In genomic region chr9:15309425-15309824, GRCm38 (mm10) we compare ENCODE assay signal across 10 mouse cellular contexts. TPM values are rescaled to one million over a fixed set of nuclear protein-coding genes. Genes with fewer than 3 reads are reported as not detected.
A peak's percentile ranks its signal among the peaks of the same experiment; 100 is the strongest.
DNase-seq lines count a peak whose midpoint lies in the region; ATAC-seq and TF ChIP-seq lines count a peak whose summit lies in the region.
"Had no signal": no experiment of that assay in that cellular context is flagged by ENCODE, and none has a peak within 500 bp of the region (broad histone marks: within the 10 kb centered on the region; RNA-seq: fewer than 3 reads in every experiment).

No protein-coding gene starts in this region.

- peaks cover 55% of the 10 kb centered on the region for H3K36me3 ChIP-seq in forebrain, embryonic 14.5 days (ENCODE audit: control insufficient read depth, insufficient read depth, low read length)
- H3K36me3 ChIP-seq in forebrain, embryonic 11.5 days (ENCODE audit: control insufficient read depth, insufficient read depth, low read length) = peaks cover 31% of the 10 kb centered on the region
- H3K36me3 ChIP-seq in kidney, postnatal 0 days (ENCODE audit: insufficient read depth, low read length) = peaks cover 43% of the 10 kb centered on the region
- peaks cover 68 to 75% of the 10 kb centered on the region in 2 experiments for H3K36me3 ChIP-seq in MEL (ENCODE audit: control insufficient read depth in 1 of 2, insufficient read depth in 2 of 2, low read length in 2 of 2)
- peaks cover 66% of the 10 kb centered on the region for H3K36me3 ChIP-seq in liver, embryonic 13.5 days

- WGBS in forebrain, embryonic 14.5 days = 84% methylated on average over 4 of the region's 4 CpGs
- whole genome bisulfite sequencing in forebrain, embryonic 11.5 days = 83% methylated on average over 4 of the region's 4 CpGs
- 49% methylated on average over 4 of the region's 4 CpGs for WGBS in kidney, postnatal 0 days
- WGBS in liver, embryonic 13.5 days (ENCODE audit: insufficient replicate concordance) = 71% methylated on average over 4 of the region's 4 CpGs

- TF ChIP-seq POLR2A in MEL (IDR thresholded peaks at IDR 0.05; ENCODE audit: control insufficient read depth in 1 of 2, insufficient read depth in 1 of 2, low read depth in 1 of 2, low read length in 2 of 2, poor library complexity in 1 of 2) = no peak

- H3K79me2 ChIP-seq in MEL (ENCODE audit: control insufficient read depth, insufficient read depth, low read length, poor library complexity) = peaks cover 57% of the 10 kb centered on the region

- no peak for TF ChIP-seq EP300 in MEL (IDR thresholded peaks at IDR 0.05; ENCODE audit: low read depth in 1 of 2, low read length in 2 of 2)

- peaks cover 17% of the 10 kb centered on the region for H3K4me1 ChIP-seq in forebrain, embryonic 14.5 days (ENCODE audit: control insufficient read depth, insufficient read depth, low read length)
- peaks cover 11% of the 10 kb centered on the region; the same call in 1 of the 2 replicates for H3K4me1 ChIP-seq in forebrain, embryonic 11.5 days (replicated peaks; ENCODE audit: control insufficient read depth, insufficient read depth, low read length)
- 0 out of 2 replicates have a peak, but pooled peaks cover 14% of the 10 kb centered on the region for H3K4me1 ChIP-seq in kidney, postnatal 0 days (replicated peaks; ENCODE audit: insufficient read depth, low read length)
- H3K4me1 ChIP-seq in MEL (ENCODE audit: control insufficient read depth in 1 of 2, insufficient read depth in 2 of 2, low read length in 2 of 2) = peaks cover 16 to 29% of the 10 kb centered on the region in 2 experiments
- peaks cover 54% of the 10 kb centered on the region for H3K4me1 ChIP-seq in liver, embryonic 13.5 days (replicated peaks)

- TF ChIP-seq CTCF in kidney, postnatal 0 days (IDR thresholded peaks at IDR 0.05; ENCODE audit: low read depth) = no peak
- TF ChIP-seq CTCF in MEL (IDR thresholded peaks at IDR 0.05 in 2 of 3, conservative IDR thresholded peaks at IDR 0.05 in 1 of 3; ENCODE audit: control insufficient read depth in 1 of 3, insufficient read depth in 1 of 3, low read depth in 2 of 3, low read length in 3 of 3, poor library complexity in 1 of 3, severe bottlenecking in 1 of 3) = no peak; a peak in 1 of 6 replicates

- peak overlapping the region; percentile 21; the same call in 1 of the 2 replicates for H3K9ac ChIP-seq in forebrain, embryonic 14.5 days (ENCODE audit: low read length)
- H3K9ac ChIP-seq in forebrain, embryonic 11.5 days (ENCODE audit: low read length) = no peak overlapping the region; the same call in 1 of the 2 replicates
- H3K9ac ChIP-seq in kidney, postnatal 0 days (ENCODE audit: low read depth, low read length) = no peak overlapping the region; the same call in 1 of the 2 replicates
- peak overlapping the region; percentile 90 for H3K9ac ChIP-seq in MEL (ENCODE audit: control insufficient read depth, low read depth, low read length, poor library complexity, severe bottlenecking)
- H3K9ac ChIP-seq in liver, embryonic 13.5 days = no peak overlapping the region
- H3K9ac ChIP-seq: limb, embryonic 15.5 days had no signal

- H3K27ac ChIP-seq in forebrain, embryonic 14.5 days (ENCODE audit: low read depth, low read length) = no peak overlapping the region
- no peak overlapping the region for H3K27ac ChIP-seq in forebrain, embryonic 11.5 days (ENCODE audit: low read depth, low read length)
- H3K27ac ChIP-seq in kidney, postnatal 0 days = no peak overlapping the region
- H3K27ac ChIP-seq in MEL (ENCODE audit: control insufficient read depth, low read depth, low read length) = peak overlapping the region; percentile 44
- H3K27ac ChIP-seq in liver, embryonic 13.5 days = no peak overlapping the region
- H3K27ac ChIP-seq: limb, embryonic 15.5 days had no signal

- H3K4me2 ChIP-seq in forebrain, embryonic 14.5 days (ENCODE audit: low read length) = peak overlapping the region; percentile 18; the same call in 1 of the 2 replicates
- no peak overlapping the region for H3K4me2 ChIP-seq in forebrain, embryonic 11.5 days (ENCODE audit: low read depth, low read length, severe bottlenecking)
- peak overlapping the region; percentile 27; the same call in 1 of the 2 replicates for H3K4me2 ChIP-seq in kidney, postnatal 0 days (ENCODE audit: low read length)
- H3K4me2 ChIP-seq in liver, embryonic 13.5 days = peak overlapping the region; percentile 49
- H3K4me2 ChIP-seq: limb, embryonic 15.5 days had no signal

- no peak for DNase-seq in forebrain, embryonic 14.5 days (ENCODE audit: low spot score)
- DNase-seq in forebrain, embryonic 11.5 days (ENCODE audit: low spot score) = no peak
- DNase-seq in kidney, postnatal 0 days (ENCODE audit: low spot score) = no peak
- no peak for DNase-seq in kidney, postnatal 14 days
- DNase-seq in MEL (ENCODE audit: low read depth, low spot score) = peak; percentile 72
- DNase-seq in liver, embryonic 13.5 days = no peak
- no peak for DNase-seq in right cerebral cortex, postnatal 36 days (ENCODE audit: low spot score in 2 of 2)
- no peak for DNase-seq in spleen, postnatal 36 days (ENCODE audit: low spot score in 2 of 2)
- DNase-seq: B cell, adult 2 months had no signal

- TF ChIP-seq RAD21 in MEL (IDR thresholded peaks at IDR 0.05; ENCODE audit: low read depth, low read length) = no peak

- H3K4me3 ChIP-seq in forebrain, embryonic 14.5 days (ENCODE audit: low read depth, low read length) = no peak overlapping the region
- no peak overlapping the region for H3K4me3 ChIP-seq in forebrain, embryonic 11.5 days (ENCODE audit: low read depth, low read length)
- H3K4me3 ChIP-seq in kidney, postnatal 0 days (replicated peaks; ENCODE audit: low read depth, low read length) = no peak overlapping the region
- H3K4me3 ChIP-seq in MEL (ENCODE audit: control insufficient read depth in 1 of 2, insufficient read depth in 1 of 2, low read depth in 2 of 2, low read length in 2 of 2) = peak overlapping the region; percentile 60 to 61
- H3K4me3 ChIP-seq in liver, embryonic 13.5 days (replicated peaks) = peak overlapping the region; percentile 29
- H3K4me3 ChIP-seq: limb, embryonic 15.5 days had no signal

- no peaks in the 10 kb centered on the region for H3K9me3 ChIP-seq in forebrain, embryonic 14.5 days (replicated peaks; ENCODE audit: control insufficient read depth, low read length)
- H3K9me3 ChIP-seq in forebrain, embryonic 11.5 days (ENCODE audit: control insufficient read depth, low read length) = no peaks in the 10 kb centered on the region
- H3K9me3 ChIP-seq in kidney, postnatal 0 days (replicated peaks; ENCODE audit: low read length) = no peaks in the 10 kb centered on the region
- no peaks in the 10 kb centered on the region for H3K9me3 ChIP-seq in MEL (replicated peaks; ENCODE audit: insufficient read depth, low read length)
- no peaks in the 10 kb centered on the region for H3K9me3 ChIP-seq in liver, embryonic 13.5 days (replicated peaks)
- H3K9me3 ChIP-seq: limb, embryonic 15.5 days had no signal

- no peaks in the 10 kb centered on the region for H3K27me3 ChIP-seq in forebrain, embryonic 14.5 days (replicated peaks; ENCODE audit: control insufficient read depth, insufficient read depth, low read length)
- H3K27me3 ChIP-seq in forebrain, embryonic 11.5 days (ENCODE audit: control insufficient read depth, insufficient read depth, low read length) = no peaks in the 10 kb centered on the region
- no peaks in the 10 kb centered on the region for H3K27me3 ChIP-seq in kidney, postnatal 0 days (ENCODE audit: insufficient read depth, low read length)
- no peaks in the 10 kb centered on the region for H3K27me3 ChIP-seq in MEL (ENCODE audit: control insufficient read depth in 1 of 2, insufficient read depth in 2 of 2, low read length in 2 of 2)
- no peaks in the 10 kb centered on the region for H3K27me3 ChIP-seq in liver, embryonic 13.5 days
- H3K27me3 ChIP-seq: limb, embryonic 15.5 days had no signal

- no peak for ATAC-seq in forebrain, embryonic 14.5 days
- no peak for ATAC-seq in forebrain, embryonic 11.5 days (replicated peaks; ENCODE audit: low FRiP score)
- ATAC-seq in kidney, postnatal 0 days (replicated peaks; ENCODE audit: low FRiP score, low read depth) = no peak
- ATAC-seq in liver, embryonic 13.5 days (ENCODE audit: low read depth) = no peak

RNA-seq across cellular contexts. Expression of gene 4931406C07Rik, which starts 3.2 kb away (rescaled TPM):
- 7.5 and 8.3 TPM in 2 replicates for polyA plus RNA-seq in forebrain, embryonic 14.5 days (2014; fragmentation: Nextera tagmentation; extraction: Ambion mirVana)
- 5.2 and 6.3 TPM in 2 replicates for polyA plus RNA-seq in forebrain, embryonic 11.5 days (2014; fragmentation: Nextera tagmentation; extraction: Ambion mirVana)
- 55.2 and 58.6 TPM in 2 replicates for polyA plus RNA-seq in kidney, postnatal 0 days (2015; fragmentation: Nextera tagmentation; extraction: Ambion mirVana)
- total RNA-seq in MEL (2012; rRNA removed) = 10.4 and 12.8 TPM in 2 replicates
- 10 to 100 TPM; 31.8 to 56.2 TPM for polyA plus RNA-seq in MEL (2012; ENCODE audit: insufficient read depth in 1 of 2, insufficient read length in 2 of 2, low read depth in 1 of 2, low replicate concordance in 2 of 2, missing spikeins in 1 of 2)
- polyA plus RNA-seq in liver, embryonic 13.5 days (2015; fragmentation: Nextera tagmentation; extraction: Ambion mirVana) = 3.0 and 3.4 TPM in 2 replicates

RNA-seq across cellular contexts. Expression of gene Taf1d, which starts 3.4 kb away (rescaled TPM):
- 43.9 and 44.8 TPM in 2 replicates for polyA plus RNA-seq in forebrain, embryonic 14.5 days (2014; fragmentation: Nextera tagmentation; extraction: Ambion mirVana)
- polyA plus RNA-seq in forebrain, embryonic 11.5 days (2014; fragmentation: Nextera tagmentation; extraction: Ambion mirVana) = 68.6 and 78.4 TPM in 2 replicates
- polyA plus RNA-seq in kidney, postnatal 0 days (2015; fragmentation: Nextera tagmentation; extraction: Ambion mirVana) = 66.9 and 72.6 TPM in 2 replicates
- total RNA-seq in MEL (2012; rRNA removed) = 688 and 860 TPM in 2 replicates
- 100 to 1,000 TPM; 298 to 548 TPM for polyA plus RNA-seq in MEL (2012; ENCODE audit: insufficient read depth in 1 of 2, insufficient read length in 2 of 2, low read depth in 1 of 2, low replicate concordance in 2 of 2, missing spikeins in 1 of 2)
- 46.4 and 54.0 TPM in 2 replicates for polyA plus RNA-seq in liver, embryonic 13.5 days (2015; fragmentation: Nextera tagmentation; extraction: Ambion mirVana)

RNA-seq across cellular contexts. Expression of gene Med17, which starts 29.7 kb away (rescaled TPM):
- 39.8 and 43.1 TPM in 2 replicates for polyA plus RNA-seq in forebrain, embryonic 14.5 days (2014; fragmentation: Nextera tagmentation; extraction: Ambion mirVana)
- 47.7 and 51.1 TPM in 2 replicates for polyA plus RNA-seq in forebrain, embryonic 11.5 days (2014; fragmentation: Nextera tagmentation; extraction: Ambion mirVana)
- 30.9 and 36.2 TPM in 2 replicates for polyA plus RNA-seq in kidney, postnatal 0 days (2015; fragmentation: Nextera tagmentation; extraction: Ambion mirVana)
- total RNA-seq in MEL (2012; rRNA removed) = 167 and 175 TPM in 2 replicates
- polyA plus RNA-seq in MEL (2012; ENCODE audit: insufficient read depth in 1 of 2, insufficient read length in 2 of 2, low read depth in 1 of 2, low replicate concordance in 2 of 2, missing spikeins in 1 of 2) = 100 to 1,000 TPM; 185 to 478 TPM
- 20.0 and 25.1 TPM in 2 replicates for polyA plus RNA-seq in liver, embryonic 13.5 days (2015; fragmentation: Nextera tagmentation; extraction: Ambion mirVana)

RNA-seq across cellular contexts. Expression of gene Cep295, which starts 48.2 kb away (rescaled TPM):
- polyA plus RNA-seq in forebrain, embryonic 14.5 days (2014; fragmentation: Nextera tagmentation; extraction: Ambion mirVana) = 15.8 and 16.0 TPM in 2 replicates
- 28.3 and 28.4 TPM in 2 replicates for polyA plus RNA-seq in forebrain, embryonic 11.5 days (2014; fragmentation: Nextera tagmentation; extraction: Ambion mirVana)
- polyA plus RNA-seq in kidney, postnatal 0 days (2015; fragmentation: Nextera tagmentation; extraction: Ambion mirVana) = 7.4 and 8.7 TPM in 2 replicates
- 53.7 and 57.0 TPM in 2 replicates for total RNA-seq in MEL (2012; rRNA removed)
- polyA plus RNA-seq in MEL (2012; ENCODE audit: insufficient read depth in 1 of 2, insufficient read length in 2 of 2, low read depth in 1 of 2, low replicate concordance in 2 of 2, missing spikeins in 1 of 2) = 1,000 to 10,000 TPM in 1 of 2 experiments, 10 to 100 TPM in 1; 73.3 to 1,483 TPM
- polyA plus RNA-seq in liver, embryonic 13.5 days (2015; fragmentation: Nextera tagmentation; extraction: Ambion mirVana) = 7.8 and 8.5 TPM in 2 replicates

Comparison
In these comparisons a context has a peak if more than half of its experiments do, and no peak if none do; other contexts are left out.
1. H3K9ac ChIP-seq: peak in forebrain, embryonic 14.5 days (single experiment) and MEL (single experiment); none in forebrain, embryonic 11.5 days (single experiment), kidney, postnatal 0 days (single experiment) and liver, embryonic 13.5 days (single experiment).
2. H3K4me3 ChIP-seq: peak in MEL (2 of 2) and liver, embryonic 13.5 days (single experiment); none in forebrain, embryonic 14.5 days (single experiment), forebrain, embryonic 11.5 days (single experiment) and kidney, postnatal 0 days (single experiment).